Mouse (Mus musculus): ENCODE measurements around the gene Dyrk1a. TPM values are rescaled to one million over a fixed set of nuclear protein-coding genes. Genes with fewer than 3 reads are reported as not detected.

Dyrk1a gene
- polyA plus RNA-seq, 1 experiment from 2014 or later, result 11.6 TPM

DNA sequence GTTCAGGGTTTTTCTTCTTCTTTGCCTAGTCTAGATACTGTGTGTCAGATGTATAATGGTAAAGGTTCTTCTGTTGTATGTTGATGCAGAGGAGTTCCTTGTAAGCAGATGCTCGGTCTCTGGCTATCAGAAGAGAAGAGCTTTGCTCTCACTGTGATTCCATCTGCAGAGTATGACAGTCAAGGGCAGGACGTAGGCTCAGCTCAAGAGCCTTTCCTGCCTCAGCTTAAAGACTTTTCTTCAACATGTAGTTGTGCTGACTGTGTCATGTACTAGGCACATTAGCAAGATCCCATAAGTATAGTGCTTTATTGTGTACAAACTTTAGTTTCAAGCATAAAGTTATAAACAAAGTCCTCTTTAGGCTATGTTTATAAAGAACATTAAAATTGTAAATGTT is 26.8 kb downstream of the Dyrk1a start:
- 73% methylated on average over 2 of the region's 2 CpGs for WGBS
- Histone ChIP-seq H3K27me3 (no peaks in the 10 kb centered on the region), H3K9ac (replicated peaks) (no peak overlapping the region), H3K27ac (no peak overlapping the region), H3K36me3 (no peaks in the 10 kb centered on the region; the same call in 1 of the 2 replicates), H3K4me2 (no peak overlapping the region), H3K4me3 (replicated peaks) (no peak overlapping the region), H3K9me3 (no peaks in the 10 kb centered on the region), H3K4me1 (replicated peaks) (peaks cover 35% of the 10 kb centered on the region)
- ATAC-seq (ENCODE audit: insufficient number of reproducible peaks, insufficient read depth, low FRiP score, low TSS enrichment, low read depth), result no peak

DNA sequence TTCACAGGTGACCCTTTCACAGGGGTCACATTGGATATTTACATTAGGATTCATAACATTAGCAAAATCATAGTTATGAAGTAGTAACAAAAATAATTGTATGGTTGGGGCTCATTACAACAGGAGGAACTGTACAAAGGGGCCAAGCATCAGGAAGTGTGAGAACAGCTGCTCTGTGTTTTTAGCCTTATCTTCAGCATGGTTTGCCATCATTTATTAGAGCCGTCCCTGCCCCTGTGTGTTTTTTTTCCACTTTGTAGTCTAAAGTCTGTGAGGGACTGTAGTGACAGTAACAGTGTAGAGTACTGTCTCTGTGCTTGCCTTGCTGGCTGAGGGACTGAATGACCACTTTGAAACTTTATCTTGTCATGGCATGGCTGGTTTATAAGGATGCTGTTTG is 27.8 kb downstream of the Dyrk1a start:
- no peak overlapping the region for H3K4me2 ChIP-seq
- no peaks in the 10 kb centered on the region for H3K27me3 ChIP-seq
- no peak overlapping the region for H3K4me3 ChIP-seq (replicated peaks)
- no peaks in the 10 kb centered on the region for H3K9me3 ChIP-seq
- no peak for ATAC-seq (ENCODE audit: insufficient number of reproducible peaks, insufficient read depth, low FRiP score, low TSS enrichment, low read depth)
- 51% methylated on average over 1 of the region's 1 CpGs for WGBS
- no peak overlapping the region for H3K9ac ChIP-seq (replicated peaks)
- no peak overlapping the region for H3K27ac ChIP-seq
- no peaks in the 10 kb centered on the region; the same call in 1 of the 2 replicates for H3K36me3 ChIP-seq
- H3K4me1 ChIP-seq (replicated peaks), result peaks cover 44% of the 10 kb centered on the region

DNA sequence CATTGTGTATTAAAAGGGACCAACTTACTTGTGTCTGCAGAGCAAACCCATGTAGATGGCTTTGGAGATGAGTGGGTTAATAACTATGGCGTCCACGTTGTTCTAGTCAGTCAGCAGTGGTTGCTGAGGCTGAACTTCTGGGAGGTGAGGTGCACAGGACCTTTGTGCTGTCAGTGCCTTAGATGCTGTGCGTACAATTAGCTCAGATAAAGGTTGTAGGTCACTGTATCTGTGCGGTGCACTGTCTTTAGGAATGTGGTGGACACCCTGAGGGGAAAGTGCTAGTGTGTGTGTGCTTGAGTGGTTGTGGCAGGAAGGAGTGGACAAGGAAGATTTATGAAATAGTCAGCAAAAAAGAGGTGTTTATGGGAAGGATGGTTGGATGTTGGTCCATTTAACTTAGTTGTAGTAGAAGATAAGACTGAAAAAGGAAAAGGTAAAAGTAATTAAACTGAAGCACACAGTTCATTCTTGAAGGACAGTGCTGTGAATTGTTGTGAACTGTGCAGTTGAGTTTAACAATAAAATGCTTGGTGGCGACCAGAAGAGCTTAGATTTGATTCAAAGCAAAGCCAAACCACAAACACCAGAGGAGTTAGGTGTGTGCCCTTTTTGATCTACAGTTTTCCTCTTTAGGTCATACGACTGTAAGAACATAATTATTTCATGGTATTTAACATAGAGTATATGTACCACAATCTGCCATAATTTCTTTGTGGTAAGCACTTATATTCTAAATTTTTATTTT is 30.3 kb downstream of the Dyrk1a start:
- Histone ChIP-seq H3K36me3 (no peaks in the 10 kb centered on the region), H3K27me3 (no peaks in the 10 kb centered on the region), H3K9ac (replicated peaks) (no peak overlapping the region), H3K4me3 (replicated peaks) (no peak overlapping the region), H3K9me3 (no peaks in the 10 kb centered on the region), H3K27ac (no peak overlapping the region), H3K4me2 (no peak overlapping the region), H3K4me1 (replicated peaks) (peaks cover 53% of the 10 kb centered on the region)
- ATAC-seq (ENCODE audit: insufficient number of reproducible peaks, insufficient read depth, low FRiP score, low TSS enrichment, low read depth), result no peak
- 36% methylated on average over 6 of the region's 6 CpGs for WGBS

DNA sequence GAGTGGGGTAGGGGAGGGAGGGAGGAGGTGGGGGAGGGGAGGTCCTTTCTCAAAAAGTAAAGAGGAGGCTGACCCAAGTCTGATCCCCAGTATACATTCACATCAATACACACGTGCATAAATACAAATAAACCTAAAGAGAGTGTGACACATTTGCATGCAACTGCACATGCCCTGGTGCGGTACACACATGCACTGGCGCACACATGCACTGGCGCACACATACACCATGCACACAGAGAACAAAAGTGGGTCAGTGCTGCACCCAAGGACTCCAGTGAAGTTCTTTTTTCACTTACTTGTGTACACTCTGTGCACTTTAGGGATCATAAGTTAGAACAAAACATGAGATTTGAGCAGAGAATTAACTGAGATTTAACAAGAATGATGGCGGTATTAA is 31.3 kb downstream of the Dyrk1a start:
- 81% methylated on average over 5 of the region's 5 CpGs for WGBS
- Histone ChIP-seq H3K36me3 (no peaks in the 10 kb centered on the region), H3K4me3 (replicated peaks) (no peak overlapping the region), H3K9me3 (no peaks in the 10 kb centered on the region), H3K4me2 (no peak overlapping the region), H3K9ac (replicated peaks) (no peak overlapping the region), H3K27ac (no peak overlapping the region), H3K4me1 (replicated peaks) (peaks cover 53% of the 10 kb centered on the region), H3K27me3 (no peaks in the 10 kb centered on the region)
- no peak for ATAC-seq (ENCODE audit: insufficient number of reproducible peaks, insufficient read depth, low FRiP score, low TSS enrichment, low read depth)

DNA sequence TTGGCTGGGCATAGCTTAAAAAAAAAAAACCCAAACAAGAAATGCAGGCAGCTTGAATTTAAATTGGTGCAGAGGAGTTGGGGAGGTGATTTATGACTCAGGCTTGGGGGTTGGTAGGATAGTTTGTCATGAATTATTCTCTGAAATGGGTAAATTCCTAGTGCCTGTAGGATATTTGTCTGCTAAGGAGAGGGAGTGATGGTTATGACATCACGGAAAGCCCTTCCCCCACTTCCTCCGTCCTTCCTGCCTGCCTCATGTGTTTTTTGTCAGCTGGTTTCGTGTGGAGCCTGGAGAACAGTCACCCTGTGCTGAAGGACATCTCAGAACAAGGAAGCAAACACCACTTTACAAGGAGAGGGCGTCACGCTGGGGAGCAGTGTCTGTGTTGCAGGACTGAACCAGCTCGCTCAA is 31.7 kb downstream of the Dyrk1a start:
- Histone ChIP-seq H3K27ac (no peak overlapping the region), H3K4me3 (replicated peaks) (no peak overlapping the region), H3K4me1 (replicated peaks) (peaks cover 53% of the 10 kb centered on the region), H3K4me2 (no peak overlapping the region), H3K36me3 (no peaks in the 10 kb centered on the region), H3K9ac (replicated peaks) (no peak overlapping the region), H3K9me3 (no peaks in the 10 kb centered on the region), H3K27me3 (no peaks in the 10 kb centered on the region)
- WGBS, result 16% methylated on average over 6 of the region's 6 CpGs
- 0 out of 2 replicates have a peak, but pooled peaks have one; percentile 42 for ATAC-seq (ENCODE audit: insufficient number of reproducible peaks, insufficient read depth, low FRiP score, low TSS enrichment, low read depth)

DNA sequence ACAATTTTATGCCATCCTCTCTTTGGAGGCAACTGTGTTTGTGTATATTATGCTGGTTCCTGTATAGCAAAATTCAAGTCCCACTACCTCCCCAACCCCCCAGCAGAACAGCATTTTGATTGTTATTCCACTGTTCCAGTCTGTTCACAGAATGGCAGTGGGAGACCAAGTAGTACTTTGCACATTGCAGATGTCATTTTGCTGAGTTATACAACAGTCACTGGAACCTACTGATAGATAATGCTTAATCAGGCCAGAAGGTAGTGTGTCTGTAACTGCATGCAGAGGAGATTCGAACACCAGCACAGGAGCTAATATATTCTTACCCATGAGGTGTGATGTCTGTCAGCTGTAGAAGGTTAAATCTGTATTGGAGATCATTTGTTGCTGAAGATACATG is 32.4 kb downstream of the Dyrk1a start:
- H3K27me3 ChIP-seq, result no peaks in the 10 kb centered on the region
- H3K9me3 ChIP-seq, result no peaks in the 10 kb centered on the region
- H3K4me1 ChIP-seq (replicated peaks), result peaks cover 50% of the 10 kb centered on the region
- ATAC-seq (ENCODE audit: insufficient number of reproducible peaks, insufficient read depth, low FRiP score, low TSS enrichment, low read depth), result no peak
- no peak overlapping the region for H3K9ac ChIP-seq (replicated peaks)
- no peak overlapping the region for H3K4me3 ChIP-seq (replicated peaks)
- H3K27ac ChIP-seq, result no peak overlapping the region
- 78% methylated on average over 1 of the region's 1 CpGs for WGBS
- no peak overlapping the region for H3K4me2 ChIP-seq
- no peaks in the 10 kb centered on the region for H3K36me3 ChIP-seq

DNA sequence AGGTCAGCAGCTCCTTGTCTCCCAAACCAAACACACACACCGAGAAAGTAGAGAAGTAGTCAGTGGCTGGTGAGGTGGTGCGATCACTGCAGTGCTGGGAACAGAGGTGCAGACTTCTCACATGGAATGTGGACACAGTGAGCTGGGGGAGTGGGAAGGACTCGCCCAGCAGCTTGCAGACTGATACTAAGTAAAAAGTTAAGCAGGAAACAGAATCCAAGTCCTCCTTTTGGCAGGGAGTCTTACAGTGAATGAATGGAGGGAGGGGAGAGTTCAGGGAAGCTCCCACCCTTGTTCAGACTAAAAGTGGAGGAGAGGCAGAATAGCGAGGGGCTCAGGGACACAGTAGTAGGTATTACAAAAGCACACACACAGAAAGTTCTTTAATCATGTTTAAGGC is 32.9 kb downstream of the Dyrk1a start:
- Histone ChIP-seq H3K27ac (no peak overlapping the region), H3K4me1 (replicated peaks) (peaks cover 51% of the 10 kb centered on the region), H3K4me2 (no peak overlapping the region), H3K27me3 (no peaks in the 10 kb centered on the region), H3K4me3 (replicated peaks) (no peak overlapping the region), H3K9me3 (no peaks in the 10 kb centered on the region), H3K36me3 (no peaks in the 10 kb centered on the region), H3K9ac (replicated peaks) (no peak overlapping the region)
- ATAC-seq (ENCODE audit: insufficient number of reproducible peaks, insufficient read depth, low FRiP score, low TSS enrichment, low read depth), result no peak
- 68% methylated on average over 4 of the region's 4 CpGs for WGBS

DNA sequence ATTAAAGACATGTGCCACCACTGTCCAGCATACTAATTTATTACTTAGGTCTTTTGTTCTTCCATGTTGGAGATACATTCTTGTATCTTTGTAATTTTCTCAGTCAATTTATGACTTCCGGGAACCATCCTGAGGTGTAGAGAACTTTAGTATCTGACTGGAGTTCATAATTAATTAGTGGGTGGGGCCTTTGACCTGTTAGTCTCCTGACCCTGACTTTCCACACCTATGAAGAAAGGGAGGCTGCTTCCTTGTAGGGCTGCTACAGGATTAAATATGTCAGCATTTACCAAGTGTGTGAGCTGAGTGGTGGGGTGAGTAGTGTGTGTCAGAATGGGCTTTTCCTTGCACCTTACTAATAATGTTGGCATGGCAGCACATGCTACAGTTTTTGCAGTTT is 36.4 kb downstream of the Dyrk1a start:
- 91% methylated on average over 1 of the region's 1 CpGs for WGBS
- no peaks in the 10 kb centered on the region for H3K9me3 ChIP-seq
- H3K9ac ChIP-seq (replicated peaks), result no peak overlapping the region
- no peaks in the 10 kb centered on the region for H3K27me3 ChIP-seq
- no peaks in the 10 kb centered on the region for H3K36me3 ChIP-seq
- ATAC-seq (ENCODE audit: insufficient number of reproducible peaks, insufficient read depth, low FRiP score, low TSS enrichment, low read depth), result no peak
- H3K4me1 ChIP-seq (replicated peaks), result peaks cover 28% of the 10 kb centered on the region
- H3K4me3 ChIP-seq (replicated peaks), result no peak overlapping the region
- H3K4me2 ChIP-seq, result no peak overlapping the region
- H3K27ac ChIP-seq, result no peak overlapping the region

DNA sequence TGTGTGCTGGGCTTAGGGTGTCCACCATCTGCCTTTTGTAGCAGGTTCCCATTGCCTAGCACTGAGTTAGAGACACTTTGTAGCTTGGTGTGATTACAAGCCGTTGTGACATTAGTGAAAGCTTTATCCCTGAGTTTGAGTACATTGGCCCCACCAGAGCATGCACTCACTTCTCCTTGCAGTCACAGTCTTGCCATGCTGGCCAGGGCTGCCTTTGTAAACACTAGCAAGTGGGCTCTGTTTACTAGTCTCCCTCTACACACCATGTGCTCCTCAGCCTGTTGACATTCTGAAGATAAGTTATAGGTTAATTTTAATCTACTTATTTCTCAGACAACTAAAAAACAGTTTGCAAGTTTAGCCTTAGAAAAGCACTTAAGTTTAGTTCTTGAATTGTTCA is 37.7 kb downstream of the Dyrk1a start:
- Histone ChIP-seq H3K36me3 (no peaks in the 10 kb centered on the region), H3K27me3 (no peaks in the 10 kb centered on the region), H3K9me3 (no peaks in the 10 kb centered on the region), H3K27ac (no peak overlapping the region), H3K9ac (replicated peaks) (no peak overlapping the region), H3K4me3 (replicated peaks) (no peak overlapping the region), H3K4me1 (replicated peaks) (peaks cover 17% of the 10 kb centered on the region), H3K4me2 (no peak overlapping the region)
- no peak for ATAC-seq (ENCODE audit: insufficient number of reproducible peaks, insufficient read depth, low FRiP score, low TSS enrichment, low read depth)
- WGBS, result 49% methylated on average over 1 of the region's 1 CpGs

DNA sequence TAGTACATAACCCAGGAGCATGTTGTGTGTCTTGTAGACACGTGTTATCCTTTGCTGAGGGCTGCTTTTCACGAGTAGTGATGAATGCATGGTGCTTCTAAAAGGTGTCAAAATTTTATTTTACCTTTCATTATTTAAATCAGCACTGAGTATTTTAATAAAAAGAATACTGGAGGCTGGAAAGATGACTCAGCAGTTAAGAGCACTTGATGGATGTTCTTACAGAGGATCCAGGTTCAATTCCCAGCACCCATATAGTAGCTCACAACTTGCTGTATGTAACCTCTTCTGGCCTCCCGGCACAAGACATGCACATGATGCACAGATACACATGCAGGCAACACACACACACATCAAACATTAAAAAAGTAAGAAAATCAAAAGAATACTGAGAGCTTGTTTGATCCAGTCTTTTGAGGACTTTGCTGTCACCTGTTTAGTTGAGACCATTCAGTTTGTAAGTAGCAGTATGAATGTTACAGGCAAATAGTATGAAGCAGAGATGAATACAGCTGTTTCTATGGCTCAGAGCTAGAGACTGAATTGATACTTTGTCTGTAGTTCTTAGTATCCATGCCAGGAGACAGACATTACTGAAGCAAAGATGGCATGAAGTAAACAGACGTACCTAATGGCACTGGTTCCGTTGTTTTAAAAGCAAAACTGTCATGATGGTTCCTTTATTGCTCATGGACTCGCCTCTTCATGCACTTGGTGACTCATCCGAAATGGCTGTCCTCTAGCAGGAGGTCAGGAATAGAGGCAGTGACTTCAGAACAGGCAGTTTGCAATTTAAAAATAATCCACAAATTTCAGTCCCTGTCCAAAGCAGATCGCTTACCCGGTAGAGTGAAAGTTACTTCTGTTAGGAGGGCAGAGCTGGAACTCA is 39.1 kb downstream of the Dyrk1a start:
- Histone ChIP-seq H3K9ac (replicated peaks) (no peak overlapping the region), H3K4me1 (replicated peaks) (peaks cover 9% of the 10 kb centered on the region), H3K9me3 (no peaks in the 10 kb centered on the region), H3K27ac (no peak overlapping the region), H3K27me3 (no peaks in the 10 kb centered on the region), H3K4me2 (no peak overlapping the region), H3K36me3 (no peaks in the 10 kb centered on the region), H3K4me3 (replicated peaks) (no peak overlapping the region)
- WGBS, result 88% methylated on average over 9 of the region's 9 CpGs
- no peak for ATAC-seq (ENCODE audit: insufficient number of reproducible peaks, insufficient read depth, low FRiP score, low TSS enrichment, low read depth)

DNA sequence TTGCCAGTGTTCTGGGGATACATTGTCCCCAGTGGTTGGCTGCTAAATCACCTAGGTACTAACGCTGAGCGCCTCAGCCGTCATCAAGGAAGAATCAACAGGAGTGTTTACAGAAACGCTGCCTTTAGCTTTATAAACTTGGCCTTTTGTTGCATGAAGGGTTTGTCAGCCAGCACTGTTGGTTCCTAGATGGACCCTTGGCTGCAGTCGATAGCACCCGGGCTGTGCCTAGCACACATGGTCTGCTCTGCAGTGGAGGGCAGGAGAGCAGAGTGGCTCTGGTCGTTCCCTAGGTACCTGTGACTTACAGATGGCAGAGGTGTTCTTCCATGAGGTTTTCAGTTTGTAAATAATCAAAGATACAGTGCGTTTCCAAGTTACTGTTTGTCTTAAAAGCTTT is 42.8 kb downstream of the Dyrk1a start:
- H3K4me1 ChIP-seq (replicated peaks), result peaks cover 5% of the 10 kb centered on the region
- H3K9me3 ChIP-seq, result no peaks in the 10 kb centered on the region
- H3K4me2 ChIP-seq, result no peak overlapping the region
- 0 out of 2 replicates have a peak overlapping the region, but pooled peaks have one; percentile 50 for H3K27ac ChIP-seq
- WGBS, result 69% methylated on average over 8 of the region's 8 CpGs
- ATAC-seq (ENCODE audit: insufficient number of reproducible peaks, insufficient read depth, low FRiP score, low TSS enrichment, low read depth), result no peak
- no peak overlapping the region for H3K9ac ChIP-seq (replicated peaks)
- H3K36me3 ChIP-seq, result peaks cover 9% of the 10 kb centered on the region
- no peaks in the 10 kb centered on the region for H3K27me3 ChIP-seq
- no peak overlapping the region for H3K4me3 ChIP-seq (replicated peaks)

All from limb, embryonic 12.5 days (tissue).